Mouse (Mus musculus) heart, postnatal 0 days (tissue): ENCODE measurements around the gene Gpx1.

ENCODE experiments used
- CTCF ChIP-seq: IDR thresholded peaks from 2 replicates; pipeline ENCODE4 v1.5.1; 2016; ENCODE audit warnings: antibody characterized with exemption, control low read depth, low read depth
- EP300 ChIP-seq: IDR thresholded peaks from 2 replicates; pipeline ENCODE4 v1.6.1; 2016; ENCODE audit warnings: antibody characterized with exemption, low read depth

- TF ChIP-seq EP300 (no peak), CTCF (no peak)
Measured at GRCm38 (mm10) chr9:108341801-108342200, 3.1 kb downstream of the Gpx1 start.
